Mouse (Mus musculus): Measurements from ENCODE around the gene Lemd2.

Gene Lemd2

GRCm38 (mm10) chr17:27186068-27186467 lies 18.2 kb downstream of the Lemd2 start:
- DNase-seq, result no peak

- no peak for DNase-seq
Observed at GRCm38 (mm10) chr17:27183667-27184292, 20.5 kb downstream of the Lemd2 start.

- no peak for DNase-seq
Observed at GRCm38 (mm10) chr17:27182401-27182800, 21.9 kb downstream of the Lemd2 start.

GRCm38 (mm10) chr17:27181666-27182065 lies 22.6 kb downstream of the Lemd2 start:
- DNase-seq, result peak; percentile 20

- DNase-seq, result no peak
Observed at GRCm38 (mm10) chr17:27179681-27180280, 24.5 kb downstream of the Lemd2 start.

- DNase-seq, result no peak
Observed at GRCm38 (mm10) chr17:27178427-27179177, 25.7 kb downstream of the Lemd2 start.

- peak; percentile 48 for DNase-seq
Observed at GRCm38 (mm10) chr17:27178019-27178418, 26.2 kb downstream of the Lemd2 start.

GRCm38 (mm10) chr17:27176754-27177153 lies 27.5 kb downstream of the Lemd2 start:
- no peak for DNase-seq

GRCm38 (mm10) chr17:27176287-27176686 lies 28.0 kb downstream of the Lemd2 start:
- DNase-seq, result no peak

GRCm38 (mm10) chr17:27175196-27175874 lies 28.9 kb downstream of the Lemd2 start:
- peak; percentile 72 for DNase-seq

- DNase-seq, result no peak
Observed at GRCm38 (mm10) chr17:27173715-27174114, 30.6 kb downstream of the Lemd2 start.

GRCm38 (mm10) chr17:27172459-27172858 lies 31.8 kb downstream of the Lemd2 start:
- DNase-seq, result no peak

GRCm38 (mm10) chr17:27171121-27171520 lies 33.1 kb downstream of the Lemd2 start:
- DNase-seq, result no peak

- no peak for DNase-seq
Observed at GRCm38 (mm10) chr17:27169952-27170695, 34.1 kb downstream of the Lemd2 start.

GRCm38 (mm10) chr17:27168569-27168968 lies 35.7 kb downstream of the Lemd2 start:
- DNase-seq, result no peak

GRCm38 (mm10) chr17:27167545-27167944 lies 36.7 kb downstream of the Lemd2 start, which contains the start of gene Ip6k3:
Ip6k3 (minus strand) TSS chr17:27167795.
- peak; percentile 29 for DNase-seq

GRCm38 (mm10) chr17:27166901-27167300 lies 37.4 kb downstream of the Lemd2 start:
- DNase-seq, result no peak

GRCm38 (mm10) chr17:27165054-27165773 lies 39.1 kb downstream of the Lemd2 start:
- DNase-seq, result peak; percentile 74

GRCm38 (mm10) chr17:27160905-27161304 lies 43.4 kb downstream of the Lemd2 start:
- DNase-seq, result no peak

GRCm38 (mm10) chr17:27159169-27159568 lies 45.1 kb downstream of the Lemd2 start:
- no peak for DNase-seq

GRCm38 (mm10) chr17:27158439-27158838 lies 45.8 kb downstream of the Lemd2 start:
- no peak for DNase-seq

GRCm38 (mm10) chr17:27155752-27156151 lies 48.5 kb downstream of the Lemd2 start:
- DNase-seq, result peak; percentile 21

Measured in retina, postnatal 1 day (tissue).